Mouse (Mus musculus) fat pad, adult 2 months (tissue): ENCODE results near the gene Ankle1.
"Not testable (repeated sequence)": the region's sequence is repeated elsewhere in the genome, so short reads cannot be mapped to it uniquely, and the experiment has no call there.

Experiments used
- DNase-seq: peaks from one replicate; pipeline ENCODE4 v3.0.0-alpha.2; 2011; ENCODE audit warnings: low read depth, low spot score; ENCODE audit errors: extremely low read depth

Gene Ankle1

GRCm38 (mm10) chr8:71407441-71407840 lies 1.6 kb downstream of the Ankle1 start:
- no peak for DNase-seq

GRCm38 (mm10) chr8:71408231-71408630 lies 2.4 kb downstream of the Ankle1 start:
- no peak for DNase-seq

- no peak for DNase-seq
Measured at GRCm38 (mm10) chr8:71411535-71412273, 5.9 kb downstream of the Ankle1 start.

GRCm38 (mm10) chr8:71422121-71422520 lies 16.3 kb downstream of the Ankle1 start:
- no peak for DNase-seq

GRCm38 (mm10) chr8:71432935-71433334 lies 27.1 kb downstream of the Ankle1 start:
- DNase-seq: not testable (repeated sequence)

- no peak for DNase-seq
Measured at GRCm38 (mm10) chr8:71437041-71437440, 31.2 kb downstream of the Ankle1 start.

- no peak for DNase-seq
Measured at GRCm38 (mm10) chr8:71441404-71441803, 35.6 kb downstream of the Ankle1 start.

- no peak for DNase-seq
Measured at GRCm38 (mm10) chr8:71445096-71445495, 39.3 kb downstream of the Ankle1 start.

- DNase-seq: no peak
Measured at GRCm38 (mm10) chr8:71451337-71451736, 45.5 kb downstream of the Ankle1 start.

- no peak for DNase-seq
Measured at GRCm38 (mm10) chr8:71451777-71452176, 46.0 kb downstream of the Ankle1 start.

- no peak for DNase-seq
Measured at GRCm38 (mm10) chr8:71452669-71453068, 46.9 kb downstream of the Ankle1 start.

- no peak for DNase-seq
Measured at GRCm38 (mm10) chr8:71454668-71455067, 48.9 kb downstream of the Ankle1 start.

GRCm38 (mm10) chr8:71456906-71457305 lies 51.1 kb downstream of the Ankle1 start:
- no peak for DNase-seq

GRCm38 (mm10) chr8:71457659-71458270 lies 52.0 kb downstream of the Ankle1 start:
- DNase-seq: no peak
